Mouse (Mus musculus) neural tube, embryonic 14.5 days (tissue): ENCODE data around the gene Nhsl1. TPM values are rescaled to one million over a fixed set of nuclear protein-coding genes. Genes with fewer than 3 reads are reported as not detected.

Source experiments
- ATAC-seq: fragments of 200-750 bp; cut with Nextera tagmentation; 2 replicates; pipeline ENCODE4 v1.8.0; 2017; ENCODE audit warnings: low read depth, mild to moderate bottlenecking, moderate TSS enrichment, moderate library complexity
- H3K27ac ChIP-seq: fragments of 300-500 bp; sonication (generic); 2 replicates; pipeline ENCODE4 v1.5.1; 2014; ENCODE audit warnings: low read depth, mild to moderate bottlenecking, control low read depth, low read length, moderate library complexity, mixed read lengths
- H3K27me3 ChIP-seq: fragments of 300-500 bp; sonication (generic); 2 replicates; pipeline ENCODE4 v1.6.1; 2014; ENCODE audit warnings: low read length; ENCODE audit not compliant: control insufficient read depth, insufficient read depth
- H3K36me3 ChIP-seq: fragments of 300-500 bp; sonication (generic); 2 replicates; pipeline ENCODE4 v1.6.1; 2014; ENCODE audit warnings: low read length, mixed read lengths; ENCODE audit not compliant: control insufficient read depth, insufficient read depth
- H3K4me1 ChIP-seq: fragments of 300-500 bp; sonication (generic); 2 replicates; pipeline ENCODE4 v1.6.1; 2014; ENCODE audit warnings: low read length; ENCODE audit not compliant: control insufficient read depth, insufficient read depth
- H3K4me2 ChIP-seq: fragments of 300-500 bp; sonication (generic); 2 replicates; pipeline ENCODE4 v1.6.1; 2014; ENCODE audit warnings: mild to moderate bottlenecking, low read depth, low read length, control low read depth
- H3K4me3 ChIP-seq: fragments of 300-500 bp; sonication (generic); 2 replicates; pipeline ENCODE4 v1.5.1; 2014; ENCODE audit warnings: low read depth, low read length, control low read depth, mixed read lengths
- H3K9ac ChIP-seq: fragments of 300-500 bp; sonication (generic); replicated peaks from 2 replicates; pipeline ENCODE4 v1.6.1; 2014; ENCODE audit warnings: low read depth, mild to moderate bottlenecking, control low read depth, low read length, mixed read lengths
- H3K9me3 ChIP-seq: fragments of 300-500 bp; sonication (generic); 2 replicates; pipeline ENCODE4 v1.6.1; 2016; ENCODE audit warnings: low read length; ENCODE audit not compliant: control insufficient read depth
- WGBS: fragments of 180-500 bp; shearing (Covaris S2); extraction: QIAGEN DNeasy Blood & Tissue Kit; methylation state at CpG from one replicate; pipeline ENCODE4 v1.1.7; 2014; 5-methylcytosine and 5-hydroxymethylcytosine counted together
- polyA plus RNA-seq: library from polyadenylated mRNA; unstranded; fragments of >200 nt; fragmentation: Nextera tagmentation; extraction: Ambion mirVana; gene quantifications from 2 replicates; pipeline ENCODE4 v1.2.1, GENCODE M21; 2014

Nhsl1 gene
- polyA plus RNA-seq, 1 experiment from 2014 or later: 21.0 TPM

- H3K36me3 ChIP-seq: no peaks in the 10 kb centered on the region
- no peak overlapping the region for H3K27ac ChIP-seq
- H3K4me2 ChIP-seq: no peak overlapping the region
- no peak overlapping the region for H3K4me3 ChIP-seq
- no peaks in the 10 kb centered on the region for H3K9me3 ChIP-seq
- no peaks in the 10 kb centered on the region for H3K4me1 ChIP-seq
- ATAC-seq: no peak
- no peaks in the 10 kb centered on the region for H3K27me3 ChIP-seq
- 91% methylated on average over 5 of the region's 5 CpGs for WGBS
- H3K9ac ChIP-seq: no peak overlapping the region
Measured at GRCm38 (mm10) chr10:18337725-18338124, 18.9 kb downstream of the Nhsl1 start.

GRCm38 (mm10) chr10:18339386-18339785, 20.6 kb downstream of the Nhsl1 start:
- Histone ChIP-seq H3K9ac (no peak overlapping the region), H3K4me3 (no peak overlapping the region), H3K27me3 (no peaks in the 10 kb centered on the region), H3K4me1 (no peaks in the 10 kb centered on the region), H3K9me3 (no peaks in the 10 kb centered on the region), H3K4me2 (no peak overlapping the region), H3K36me3 (no peaks in the 10 kb centered on the region), H3K27ac (no peak overlapping the region)
- ATAC-seq: no peak
- WGBS: 85% methylated on average over 6 of the region's 6 CpGs

- Histone ChIP-seq H3K9ac (no peak overlapping the region), H3K4me1 (no peaks in the 10 kb centered on the region), H3K4me3 (no peak overlapping the region), H3K9me3 (no peaks in the 10 kb centered on the region), H3K36me3 (no peaks in the 10 kb centered on the region), H3K4me2 (no peak overlapping the region), H3K27ac (no peak overlapping the region), H3K27me3 (no peaks in the 10 kb centered on the region)
- no peak for ATAC-seq
- 94% methylated on average over 1 of the region's 1 CpGs for WGBS
Measured at GRCm38 (mm10) chr10:18340930-18341329, 22.1 kb downstream of the Nhsl1 start.

- Histone ChIP-seq H3K27ac (no peak overlapping the region), H3K27me3 (no peaks in the 10 kb centered on the region), H3K9ac (no peak overlapping the region), H3K9me3 (no peaks in the 10 kb centered on the region), H3K4me1 (no peaks in the 10 kb centered on the region), H3K4me3 (no peak overlapping the region), H3K36me3 (no peaks in the 10 kb centered on the region), H3K4me2 (no peak overlapping the region)
- WGBS: 28% methylated on average over 15 of the region's 15 CpGs
- ATAC-seq: no peak
Measured at GRCm38 (mm10) chr10:18341444-18342196, 22.8 kb downstream of the Nhsl1 start.

- no peaks in the 10 kb centered on the region for H3K27me3 ChIP-seq
- H3K9me3 ChIP-seq: no peaks in the 10 kb centered on the region
- H3K9ac ChIP-seq: no peak overlapping the region
- no peaks in the 10 kb centered on the region for H3K4me1 ChIP-seq
- no peak overlapping the region for H3K27ac ChIP-seq
- WGBS: 93% methylated on average over 15 of the region's 15 CpGs
- H3K36me3 ChIP-seq: no peaks in the 10 kb centered on the region
- H3K4me2 ChIP-seq: no peak overlapping the region
- no peak for ATAC-seq
- no peak overlapping the region for H3K4me3 ChIP-seq
Measured at GRCm38 (mm10) chr10:18347231-18347630, 28.4 kb downstream of the Nhsl1 start.

- no peaks in the 10 kb centered on the region for H3K36me3 ChIP-seq
- H3K4me1 ChIP-seq: no peaks in the 10 kb centered on the region
- ATAC-seq: no peak
- no peaks in the 10 kb centered on the region for H3K27me3 ChIP-seq
- H3K4me3 ChIP-seq: no peak overlapping the region
- no peaks in the 10 kb centered on the region for H3K9me3 ChIP-seq
- no peak overlapping the region for H3K27ac ChIP-seq
- WGBS: 88% methylated on average over 4 of the region's 4 CpGs
- no peak overlapping the region for H3K9ac ChIP-seq
- no peak overlapping the region for H3K4me2 ChIP-seq
Measured at GRCm38 (mm10) chr10:18350781-18351180, 32.0 kb downstream of the Nhsl1 start.

- no peaks in the 10 kb centered on the region for H3K27me3 ChIP-seq
- 86% methylated on average over 5 of the region's 5 CpGs for WGBS
- H3K36me3 ChIP-seq: no peaks in the 10 kb centered on the region
- no peak overlapping the region for H3K4me2 ChIP-seq
- H3K4me1 ChIP-seq: no peaks in the 10 kb centered on the region
- H3K9ac ChIP-seq: no peak overlapping the region
- no peak overlapping the region for H3K4me3 ChIP-seq
- no peaks in the 10 kb centered on the region for H3K9me3 ChIP-seq
- no peak overlapping the region for H3K27ac ChIP-seq
- ATAC-seq: no peak
Measured at GRCm38 (mm10) chr10:18352937-18353336, 34.2 kb downstream of the Nhsl1 start.

- 30% methylated on average over 8 of the region's 8 CpGs for WGBS
- H3K9me3 ChIP-seq: no peaks in the 10 kb centered on the region
Measured at GRCm38 (mm10) chr10:18354103-18354502, 35.3 kb downstream of the Nhsl1 start.

GRCm38 (mm10) chr10:18356461-18356860, 37.7 kb downstream of the Nhsl1 start:
- Histone ChIP-seq H3K4me3 (no peak overlapping the region), H3K4me2 (no peak overlapping the region), H3K9me3 (no peaks in the 10 kb centered on the region), H3K27ac (no peak overlapping the region), H3K4me1 (no peaks in the 10 kb centered on the region), H3K36me3 (no peaks in the 10 kb centered on the region), H3K9ac (no peak overlapping the region), H3K27me3 (no peaks in the 10 kb centered on the region)
- WGBS: 85% methylated on average over 6 of the region's 6 CpGs
- ATAC-seq: no peak

More at GRCm38 (mm10) chr10:18354103-18354502, 35.3 kb downstream of the Nhsl1 start:
- H3K36me3 ChIP-seq: no peaks in the 10 kb centered on the region
- H3K27ac ChIP-seq: no peak overlapping the region
- H3K4me1 ChIP-seq: no peaks in the 10 kb centered on the region
- H3K27me3 ChIP-seq: no peaks in the 10 kb centered on the region
- H3K9ac ChIP-seq: no peak overlapping the region
- no peak overlapping the region for H3K4me3 ChIP-seq
- H3K4me2 ChIP-seq: no peak overlapping the region
- peak; percentile 76; the same call in 1 of the 2 replicates for ATAC-seq
